Mouse (Mus musculus): ENCODE data around the gene Cyp2c23.

Cyp2c23 gene

DNA sequence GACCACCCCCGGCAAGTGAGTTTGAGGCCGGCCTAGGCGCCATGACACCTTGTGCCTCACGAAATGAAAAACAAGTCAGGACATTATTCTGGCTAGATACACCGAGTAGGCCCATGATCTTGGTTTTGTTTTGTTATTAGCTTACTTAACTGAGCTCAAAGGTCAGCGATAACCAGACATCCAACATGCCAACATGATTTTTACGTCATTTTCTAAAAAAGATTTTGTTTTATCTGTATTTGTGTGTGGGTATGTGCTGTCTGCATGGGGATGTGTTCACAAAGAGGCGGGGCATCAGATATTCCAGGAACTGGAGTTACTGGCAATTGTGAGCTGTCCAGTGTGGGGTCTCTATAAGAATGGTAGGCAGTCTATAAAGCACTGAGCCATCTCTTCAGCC, 56.9 kb downstream of the Cyp2c23 start:
- no peak for DNase-seq (ENCODE audit: low spot score in 2 of 2)

DNA sequence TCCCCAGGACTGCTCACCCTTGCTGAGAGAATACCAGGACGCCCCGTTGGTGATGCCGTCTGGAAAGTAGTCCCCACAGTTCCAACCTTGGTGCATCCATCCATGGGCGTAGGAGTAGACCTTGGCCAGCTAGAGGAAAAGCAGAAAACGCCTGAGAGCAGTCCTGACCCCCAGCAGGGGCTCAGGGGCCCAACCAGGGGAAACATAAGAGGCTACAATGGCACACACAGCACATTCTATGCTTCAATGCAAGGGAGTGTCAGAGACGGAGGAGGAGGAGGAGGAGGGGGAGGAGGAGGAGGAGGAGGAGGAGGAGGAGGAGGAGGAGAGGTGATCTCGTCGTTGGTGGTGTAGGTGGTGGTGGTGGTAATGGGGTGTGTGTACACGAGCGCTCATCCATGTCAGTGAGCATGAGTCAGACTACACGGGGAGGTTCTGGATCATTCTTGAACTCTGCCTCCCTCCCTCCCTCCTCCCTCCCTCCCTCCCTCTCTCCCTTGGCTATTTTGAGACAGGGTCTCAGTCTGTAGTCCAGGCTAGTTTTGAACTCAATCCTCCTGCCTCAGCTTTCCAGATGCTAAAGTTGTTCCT, 60.5 kb downstream of the Cyp2c23 start:
- DNase-seq (ENCODE audit: low spot score in 2 of 2), result no peak

DNA sequence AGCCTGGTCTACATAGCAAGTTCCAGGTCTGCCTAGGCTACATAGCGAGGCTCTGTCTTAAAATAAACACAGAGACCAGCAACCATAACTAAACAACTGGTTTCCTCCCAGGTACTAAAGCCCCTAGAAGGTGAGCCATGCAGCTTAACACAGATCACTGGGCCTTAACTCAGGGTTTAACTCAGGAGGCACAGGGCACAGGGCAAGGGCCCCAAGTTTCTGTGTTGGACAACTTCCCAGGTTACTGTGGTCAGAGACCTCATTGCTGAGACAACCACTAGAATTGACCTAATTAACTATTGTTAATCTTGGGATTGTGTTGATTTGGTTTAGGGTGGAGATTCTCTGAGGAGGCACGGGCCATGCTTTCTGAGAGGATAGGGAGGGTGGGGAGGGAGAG, 62.5 kb downstream of the Cyp2c23 start:
- DNase-seq (ENCODE audit: low spot score in 2 of 2), result no peak

- no peak for DNase-seq (ENCODE audit: low spot score in 2 of 2)
Measured at GRCm38 (mm10) chr19:43965496-43966085, 63.4 kb downstream of the Cyp2c23 start.

- no peak for DNase-seq (ENCODE audit: low spot score in 2 of 2)
Measured at GRCm38 (mm10) chr19:43962795-43963194, 66.2 kb downstream of the Cyp2c23 start.

GRCm38 (mm10) chr19:43961185-43961584, 67.8 kb downstream of the Cyp2c23 start:
- DNase-seq (ENCODE audit: low spot score in 2 of 2), result no peak

GRCm38 (mm10) chr19:43960014-43960413, 69.0 kb downstream of the Cyp2c23 start:
- no peak for DNase-seq (ENCODE audit: low spot score in 2 of 2)

GRCm38 (mm10) chr19:43959162-43959561, 69.8 kb downstream of the Cyp2c23 start:
- peak in 1 of 2 experiments; percentile 63 for DNase-seq (ENCODE audit: low spot score in 2 of 2)

- peak in 1 of 2 experiments; percentile 48 for DNase-seq (ENCODE audit: low spot score in 2 of 2)
Measured at GRCm38 (mm10) chr19:43957881-43958280, 71.1 kb downstream of the Cyp2c23 start.

GRCm38 (mm10) chr19:43957402-43957801, 71.6 kb downstream of the Cyp2c23 start:
- DNase-seq (ENCODE audit: low spot score in 2 of 2), result no peak

DNA sequence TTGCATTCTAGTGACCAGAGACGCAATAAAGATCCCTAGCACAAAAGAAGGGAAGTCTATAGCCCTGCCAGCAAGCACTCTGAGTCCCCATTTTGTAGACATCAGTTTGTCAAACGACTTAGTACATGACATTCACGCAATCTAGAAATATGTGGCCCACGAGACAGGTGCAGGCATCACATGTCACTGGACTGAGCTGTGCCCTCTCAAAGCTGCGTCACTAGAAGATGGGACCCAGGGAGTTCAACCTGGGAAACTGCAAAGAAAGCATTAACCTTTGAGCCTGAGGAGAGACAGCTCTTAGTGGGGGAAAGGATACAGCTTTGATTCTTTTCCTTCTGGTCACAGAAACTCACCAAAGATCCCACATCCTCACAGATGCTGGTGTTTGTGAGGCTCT, 73.7 kb downstream of the Cyp2c23 start:
- DNase-seq (ENCODE audit: low spot score in 2 of 2), result no peak

Measured in frontal cortex, postnatal 10 days (tissue).